Mouse (Mus musculus) megakaryocyte, embryonic 14.5 days (primary cell): ENCODE measurements around the gene Cadm3.

Source experiments
- FLI1 ChIP-seq: IDR thresholded peaks from 2 replicates; pipeline ENCODE4 v1.6.1; 2012; ENCODE audit warnings: low read length, inconsistent platforms, mixed read lengths
- GATA1 ChIP-seq: IDR thresholded peaks from 3 replicates; pipeline ENCODE4 v1.6.1; 2012; ENCODE audit warnings: mixed read lengths, low read length, inconsistent platforms, borderline replicate concordance

GRCm38 (mm10) chr1:173349192-173349591 lies 18.3 kb downstream of the Cadm3 start:
- TF ChIP-seq FLI1, result no peak
- TF ChIP-seq GATA1, result no peak
